Mouse (Mus musculus) embryonic facial prominence, embryonic 11.5 days (tissue): Measurements from ENCODE around the gene Filip1l. TPM values are rescaled to one million over a fixed set of nuclear protein-coding genes. Genes with fewer than 3 reads are reported as not detected.

Experiments used
- ATAC-seq: fragments of 200-750 bp; cut with Nextera tagmentation; replicated peaks from 2 replicates; pipeline ENCODE4 v1.8.0; 2017; ENCODE audit warnings: low read depth; ENCODE audit not compliant: insufficient number of reproducible peaks, low FRiP score, low TSS enrichment
- DNase-seq: peaks from one replicate; pipeline ENCODE4 v3.0.0-alpha.2; 2015; ENCODE audit warnings: low spot score
- H3K27ac ChIP-seq: fragments of 300-500 bp; sonication (generic); replicated peaks from 2 replicates; pipeline ENCODE4 v1.5.1; 2014; ENCODE audit warnings: mild to moderate bottlenecking, low read depth, low read length, control low read depth
- H3K27me3 ChIP-seq: fragments of 300-500 bp; sonication (generic); 2 replicates; pipeline ENCODE4 v1.6.1; 2014; ENCODE audit warnings: mild to moderate bottlenecking, low read length, moderate library complexity, mixed read lengths; ENCODE audit not compliant: control insufficient read depth, insufficient read depth
- H3K36me3 ChIP-seq: fragments of 300-500 bp; sonication (generic); replicated peaks from 2 replicates; pipeline ENCODE4 v1.6.1; 2014; ENCODE audit warnings: low read depth, mild to moderate bottlenecking, low read length, moderate library complexity, mixed read lengths; ENCODE audit not compliant: control insufficient read depth, insufficient read depth
- H3K4me1 ChIP-seq: fragments of 300-500 bp; sonication (generic); 2 replicates; pipeline ENCODE4 v1.6.1; 2014; ENCODE audit warnings: low read length, mixed read lengths; ENCODE audit not compliant: control insufficient read depth, insufficient read depth
- H3K4me2 ChIP-seq: fragments of 300-500 bp; sonication (generic); 2 replicates; pipeline ENCODE4 v1.6.1; 2014; ENCODE audit warnings: low read depth, mild to moderate bottlenecking, control low read depth, low read length, moderate library complexity
- H3K4me3 ChIP-seq: fragments of 300-500 bp; sonication (generic); 2 replicates; pipeline ENCODE4 v1.5.1; 2014; ENCODE audit warnings: low read depth, low read length, control low read depth
- H3K9ac ChIP-seq: fragments of 300-500 bp; sonication (generic); replicated peaks from 2 replicates; pipeline ENCODE4 v1.6.1; 2014; ENCODE audit warnings: mild to moderate bottlenecking, control low read depth, low read length
- H3K9me3 ChIP-seq: fragments of 300-500 bp; sonication (generic); replicated peaks from 2 replicates; pipeline ENCODE4 v1.6.1; 2016; ENCODE audit warnings: mild to moderate bottlenecking, low read length, inconsistent platforms, mixed read lengths; ENCODE audit not compliant: control insufficient read depth
- WGBS: fragments of 180-500 bp; shearing (Covaris S2); extraction: QIAGEN DNeasy Blood & Tissue Kit; methylation state at CpG from one replicate; pipeline ENCODE4 v1.1.7; 2014; 5-methylcytosine and 5-hydroxymethylcytosine counted together
- polyA plus RNA-seq: library from polyadenylated mRNA; unstranded; fragments of >200 nt; fragmentation: Nextera tagmentation; extraction: Ambion mirVana; gene quantifications from 2 replicates; pipeline ENCODE4 v1.2.1, GENCODE M21; 2014

Filip1l gene
- polyA plus RNA-seq, 1 experiment from 2014 or later, result 24.2 TPM

GRCm38 (mm10) chr16:57470286-57470830 is 117.5 kb downstream of the Filip1l start:
- no peaks in the 10 kb centered on the region for H3K4me1 ChIP-seq
- no peak for DNase-seq
- WGBS, result 90% methylated on average over 12 of the region's 12 CpGs
- no peaks in the 10 kb centered on the region for H3K36me3 ChIP-seq
- no peak overlapping the region for H3K27ac ChIP-seq
- no peak for ATAC-seq
- no peaks in the 10 kb centered on the region for H3K27me3 ChIP-seq
- H3K4me3 ChIP-seq, result no peak overlapping the region
- no peak overlapping the region for H3K9ac ChIP-seq
- H3K4me2 ChIP-seq, result no peak overlapping the region
- H3K9me3 ChIP-seq, result no peaks in the 10 kb centered on the region

DNA sequence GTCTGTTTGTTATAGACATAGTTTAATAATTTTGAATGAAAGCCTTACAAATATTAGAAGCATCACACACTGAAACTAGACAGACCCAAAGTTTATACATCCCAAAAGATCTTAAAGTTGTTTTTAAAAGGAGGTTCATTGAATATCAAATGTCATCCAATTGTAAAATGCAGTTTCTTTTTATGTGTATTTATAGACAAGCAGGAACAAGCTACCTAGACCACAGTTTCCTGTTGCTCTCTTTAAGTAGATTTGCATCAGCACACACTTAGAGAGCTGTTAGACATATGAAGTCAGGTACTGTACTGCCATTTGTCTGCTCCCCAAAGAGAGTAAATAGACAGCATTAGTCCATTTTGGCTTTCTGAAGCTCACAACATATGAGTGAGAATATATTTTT is 118.2 kb downstream of the Filip1l start:
- DNase-seq, result no peak
- H3K4me1 ChIP-seq, result no peaks in the 10 kb centered on the region
- H3K9ac ChIP-seq, result no peak overlapping the region
- H3K4me2 ChIP-seq, result no peak overlapping the region
- H3K4me3 ChIP-seq, result no peak overlapping the region
- H3K27ac ChIP-seq, result no peak overlapping the region
- ATAC-seq, result no peak
- no peaks in the 10 kb centered on the region for H3K27me3 ChIP-seq
- no peaks in the 10 kb centered on the region for H3K36me3 ChIP-seq
- H3K9me3 ChIP-seq, result no peaks in the 10 kb centered on the region

DNA sequence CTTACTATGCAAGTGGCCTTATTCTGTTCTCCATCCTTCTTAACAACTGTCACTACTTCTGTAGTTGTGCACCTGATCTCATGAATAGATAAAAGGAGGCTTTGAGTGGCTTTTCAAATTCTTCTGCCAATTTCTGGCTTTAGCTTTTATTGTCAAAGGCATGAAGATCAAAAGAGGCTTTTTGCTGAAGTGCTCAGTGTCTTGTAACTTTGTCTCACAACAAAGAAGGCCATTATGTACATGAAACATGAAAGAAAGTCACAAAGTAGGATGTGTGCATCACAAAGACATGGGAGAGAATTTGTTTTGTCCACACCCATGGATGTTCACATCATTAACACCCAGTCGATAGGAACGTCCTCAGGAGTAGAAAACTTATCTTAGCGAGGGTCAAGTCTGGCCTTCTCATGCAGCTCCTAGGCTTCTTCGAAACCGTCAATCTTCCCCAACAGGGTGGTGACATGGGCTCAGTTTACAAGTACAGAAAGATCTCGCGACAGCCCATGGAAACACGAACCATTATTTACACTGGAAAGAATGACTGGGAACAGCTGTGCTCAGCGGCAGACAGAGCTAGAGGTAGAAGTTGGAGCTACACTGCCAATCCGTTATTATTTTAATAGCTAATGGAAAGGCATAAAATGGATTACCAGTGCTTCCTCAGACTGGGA is 120.7 kb downstream of the Filip1l start:
- DNase-seq (peak; percentile 44), ATAC-seq (peak; percentile 39; the same call in 1 of the 2 replicates)
- 40% methylated on average over 10 of the region's 10 CpGs for WGBS
- Histone ChIP-seq H3K27me3 (no peaks in the 10 kb centered on the region), H3K27ac (no peak overlapping the region), H3K4me1 (no peaks in the 10 kb centered on the region), H3K9ac (no peak overlapping the region), H3K4me2 (no peak overlapping the region), H3K9me3 (no peaks in the 10 kb centered on the region), H3K36me3 (no peaks in the 10 kb centered on the region), H3K4me3 (no peak overlapping the region)

DNA sequence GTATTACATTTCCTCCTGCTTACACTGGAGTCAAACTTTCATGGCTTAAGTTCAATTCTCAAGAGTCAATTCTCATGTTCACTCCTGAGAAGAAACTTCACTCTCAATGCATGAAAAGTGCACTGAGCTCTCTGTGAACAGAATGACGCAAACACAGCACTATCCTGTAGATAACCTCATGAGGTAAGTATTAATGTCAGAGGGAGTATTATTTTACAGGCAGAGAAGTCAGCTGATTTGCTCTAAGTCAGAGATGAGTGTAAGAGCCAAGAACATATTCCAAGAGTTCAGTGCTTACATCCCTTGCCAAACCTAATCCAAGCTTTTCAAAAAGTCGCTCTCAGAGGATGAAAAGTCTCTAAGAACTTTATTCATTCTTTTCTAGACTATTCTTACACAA is 125.6 kb downstream of the Filip1l start:
- H3K27me3 ChIP-seq, result no peaks in the 10 kb centered on the region
- no peak overlapping the region for H3K9ac ChIP-seq
- H3K9me3 ChIP-seq, result no peaks in the 10 kb centered on the region
- ATAC-seq, result no peak
- 88% methylated on average over 2 of the region's 2 CpGs for WGBS
- H3K4me1 ChIP-seq, result no peaks in the 10 kb centered on the region
- no peak overlapping the region for H3K4me2 ChIP-seq
- H3K36me3 ChIP-seq, result no peaks in the 10 kb centered on the region
- H3K27ac ChIP-seq, result no peak overlapping the region
- H3K4me3 ChIP-seq, result no peak overlapping the region
- no peak for DNase-seq

DNA sequence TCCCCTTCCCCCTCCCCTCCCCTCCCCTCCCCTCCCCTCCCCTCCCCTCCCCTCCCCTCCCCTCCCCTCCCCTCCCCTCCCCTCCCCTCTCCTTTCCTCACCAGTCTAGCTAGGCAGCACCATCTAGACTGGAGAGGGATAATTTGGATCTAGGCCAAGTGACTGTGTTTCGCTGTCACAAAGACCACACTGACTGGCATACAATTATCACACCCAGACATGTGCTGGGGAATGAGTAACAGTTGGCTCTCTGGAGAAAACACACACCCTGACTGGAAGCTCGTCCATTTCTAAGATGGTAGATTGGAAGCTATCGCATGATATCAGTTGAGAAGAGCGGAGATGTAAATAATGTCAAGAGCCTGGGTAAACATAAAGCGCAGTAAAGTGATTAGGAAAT is 126.9 kb downstream of the Filip1l start:
- ATAC-seq (no peak), DNase-seq (no peak)
- Histone ChIP-seq H3K4me1 (no peaks in the 10 kb centered on the region), H3K27me3 (no peaks in the 10 kb centered on the region), H3K9me3 (no peaks in the 10 kb centered on the region), H3K4me2 (no peak overlapping the region), H3K36me3 (no peaks in the 10 kb centered on the region), H3K27ac (no peak overlapping the region), H3K4me3 (no peak overlapping the region), H3K9ac (no peak overlapping the region)
- 89% methylated on average over 5 of the region's 5 CpGs for WGBS

DNA sequence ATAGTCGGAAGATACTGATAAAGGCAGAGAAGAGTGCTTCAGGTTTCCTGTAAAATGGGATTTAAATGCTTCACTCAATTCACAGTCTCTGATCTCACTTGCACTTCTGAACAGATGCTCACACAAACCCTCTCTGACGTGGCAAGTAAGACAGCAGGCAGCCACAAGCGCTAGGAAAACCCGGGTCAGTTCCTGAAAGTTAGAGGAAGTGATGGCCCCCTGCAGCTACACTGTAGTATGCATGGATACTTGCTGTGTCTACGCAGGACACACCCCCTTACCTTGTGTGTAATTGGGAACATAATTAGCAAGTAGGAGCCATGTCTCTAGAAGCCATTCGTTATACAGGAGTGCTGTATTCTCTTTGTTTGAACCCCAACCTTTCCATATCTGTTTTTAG is 129.4 kb downstream of the Filip1l start:
- H3K9ac ChIP-seq, result no peak overlapping the region
- no peaks in the 10 kb centered on the region for H3K4me1 ChIP-seq
- no peak overlapping the region for H3K4me2 ChIP-seq
- no peaks in the 10 kb centered on the region for H3K36me3 ChIP-seq
- DNase-seq (no peak), ATAC-seq (no peak)
- WGBS, result 70% methylated on average over 6 of the region's 6 CpGs
- H3K9me3 ChIP-seq, result no peaks in the 10 kb centered on the region
- H3K27me3 ChIP-seq, result no peaks in the 10 kb centered on the region
- H3K27ac ChIP-seq, result no peak overlapping the region
- H3K4me3 ChIP-seq, result no peak overlapping the region

DNA sequence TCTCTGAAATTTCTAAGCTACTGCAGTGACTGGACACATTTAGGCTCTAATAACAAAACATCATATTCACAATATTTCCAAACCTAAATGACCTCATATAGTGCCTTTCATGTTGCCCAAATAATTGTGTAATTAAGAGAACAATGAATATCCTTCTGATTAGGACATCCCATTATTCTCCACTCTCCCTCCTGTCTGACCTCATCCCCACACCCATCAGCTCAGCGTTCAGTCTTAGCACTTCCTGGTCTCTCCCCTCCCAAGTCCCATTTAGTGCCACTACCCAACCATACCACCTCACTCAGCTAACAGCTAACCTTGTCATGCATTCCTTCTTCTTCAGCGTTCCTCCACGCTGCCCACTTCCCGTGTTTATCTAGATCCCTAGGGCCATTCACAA is 130.0 kb downstream of the Filip1l start:
- no peaks in the 10 kb centered on the region for H3K4me1 ChIP-seq
- H3K9me3 ChIP-seq, result no peaks in the 10 kb centered on the region
- H3K27me3 ChIP-seq, result no peaks in the 10 kb centered on the region
- no peak for DNase-seq
- WGBS, result 77% methylated on average over 4 of the region's 4 CpGs
- ATAC-seq, result no peak
- H3K4me2 ChIP-seq, result no peak overlapping the region
- H3K4me3 ChIP-seq, result no peak overlapping the region
- H3K36me3 ChIP-seq, result no peaks in the 10 kb centered on the region
- no peak overlapping the region for H3K9ac ChIP-seq
- H3K27ac ChIP-seq, result no peak overlapping the region

- Histone ChIP-seq H3K36me3 (no peaks in the 10 kb centered on the region), H3K4me1 (no peaks in the 10 kb centered on the region), H3K27ac (no peak overlapping the region), H3K9me3 (no peaks in the 10 kb centered on the region), H3K9ac (no peak overlapping the region), H3K27me3 (no peaks in the 10 kb centered on the region), H3K4me2 (no peak overlapping the region), H3K4me3 (no peak overlapping the region)
- DNase-seq (no peak), ATAC-seq (no peak)
- whole genome bisulfite sequencing, result 94% methylated on average over 2 of the region's 2 CpGs
These were observed 130.6 kb downstream of the Filip1l start for GRCm38 (mm10) chr16:57483503-57483902.
